Mouse (Mus musculus) cerebellum, adult 11-12 months (tissue): ENCODE results near the gene Rab28.

Source experiments
- DNase-seq: peaks from one replicate; pipeline ENCODE4 v3.0.0; 2022

The Rab28 gene

DNA sequence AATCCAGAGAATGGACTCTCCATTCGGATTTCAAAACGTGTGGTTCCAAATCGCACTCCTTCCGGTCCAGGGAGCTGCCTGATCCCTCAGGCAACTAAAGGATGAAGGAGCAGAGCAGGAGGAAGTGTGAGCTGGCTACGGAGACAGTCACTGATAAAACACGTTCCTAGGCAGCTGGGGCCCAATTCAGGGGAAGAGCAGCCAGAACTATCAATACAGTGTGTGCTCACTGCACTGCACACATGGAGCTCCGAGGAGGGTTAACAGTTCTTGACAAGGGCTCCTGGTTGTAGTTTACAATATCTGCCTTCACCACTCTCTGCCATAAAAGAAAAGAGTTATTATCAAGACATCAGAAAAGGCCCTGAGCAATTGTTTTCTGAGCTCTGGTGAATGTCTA is 82.4 kb downstream of the Rab28 start:
- no peak for DNase-seq

DNA sequence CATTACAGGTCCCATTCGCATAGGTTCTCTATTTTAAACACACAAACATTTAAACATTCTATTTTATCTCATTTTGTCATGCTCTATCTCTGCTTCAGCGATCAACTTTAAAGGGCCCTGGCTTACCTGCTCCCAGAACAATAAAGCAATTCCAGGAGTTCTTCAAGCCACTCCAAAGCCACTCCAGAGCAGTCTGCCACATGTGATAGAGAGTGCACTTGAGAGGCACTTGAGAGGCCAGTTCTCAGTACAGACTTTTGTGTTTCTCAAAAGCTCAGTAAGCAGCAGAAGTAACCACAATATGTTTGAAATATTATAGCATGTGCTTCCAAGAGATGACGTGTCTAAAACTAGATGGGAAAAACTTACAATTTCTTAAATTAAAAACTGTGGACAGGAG is 86.2 kb downstream of the Rab28 start:
- DNase-seq = no peak

DNA sequence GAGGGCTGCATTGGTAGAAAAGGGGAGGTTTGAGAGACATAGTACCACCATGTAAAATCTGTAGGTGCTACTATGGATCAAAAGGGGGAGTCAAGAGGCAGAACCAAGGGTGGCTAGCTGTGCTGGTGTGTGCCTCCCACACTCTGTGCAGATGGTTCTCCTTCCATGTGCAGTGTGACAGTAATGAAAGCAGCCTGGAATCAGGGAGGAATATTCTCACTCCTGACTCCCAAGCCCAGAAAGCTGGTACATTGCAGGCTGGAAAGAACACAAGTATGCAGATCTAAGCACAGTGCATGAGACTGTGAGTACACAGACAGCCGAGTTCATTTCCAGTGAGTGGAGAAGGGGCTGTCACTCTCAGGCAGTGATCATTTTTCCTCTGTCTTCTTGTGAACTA is 89.0 kb downstream of the Rab28 start:
- DNase-seq = no peak

DNA sequence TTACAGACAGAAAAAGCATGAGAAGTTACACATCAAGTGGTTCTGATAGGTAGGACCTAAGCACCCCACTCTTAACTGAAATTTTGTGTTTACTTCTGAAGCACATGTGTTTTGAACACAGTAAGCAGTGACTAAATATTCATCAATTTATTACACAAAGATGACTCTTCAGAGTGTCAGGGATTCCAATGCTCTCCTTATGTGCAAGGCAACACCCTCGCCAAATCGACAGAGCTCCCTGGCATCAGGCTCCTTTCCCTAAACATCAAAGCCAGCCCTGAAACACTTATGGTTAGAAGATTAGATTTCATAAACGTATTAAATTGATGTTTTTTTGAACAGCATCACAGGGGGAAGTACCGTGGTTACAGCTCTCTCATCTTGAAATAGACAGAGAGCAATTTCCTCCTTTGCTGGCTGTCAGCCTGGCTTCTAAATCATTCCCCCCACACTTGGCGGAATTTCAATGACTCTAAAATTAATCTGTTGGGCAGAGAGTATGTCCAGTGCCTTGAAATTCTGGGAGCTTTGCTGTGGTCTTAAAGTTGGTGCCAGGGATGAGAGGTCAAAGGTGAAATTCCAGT is 97.4 kb downstream of the Rab28 start:
- no peak for DNase-seq

DNA sequence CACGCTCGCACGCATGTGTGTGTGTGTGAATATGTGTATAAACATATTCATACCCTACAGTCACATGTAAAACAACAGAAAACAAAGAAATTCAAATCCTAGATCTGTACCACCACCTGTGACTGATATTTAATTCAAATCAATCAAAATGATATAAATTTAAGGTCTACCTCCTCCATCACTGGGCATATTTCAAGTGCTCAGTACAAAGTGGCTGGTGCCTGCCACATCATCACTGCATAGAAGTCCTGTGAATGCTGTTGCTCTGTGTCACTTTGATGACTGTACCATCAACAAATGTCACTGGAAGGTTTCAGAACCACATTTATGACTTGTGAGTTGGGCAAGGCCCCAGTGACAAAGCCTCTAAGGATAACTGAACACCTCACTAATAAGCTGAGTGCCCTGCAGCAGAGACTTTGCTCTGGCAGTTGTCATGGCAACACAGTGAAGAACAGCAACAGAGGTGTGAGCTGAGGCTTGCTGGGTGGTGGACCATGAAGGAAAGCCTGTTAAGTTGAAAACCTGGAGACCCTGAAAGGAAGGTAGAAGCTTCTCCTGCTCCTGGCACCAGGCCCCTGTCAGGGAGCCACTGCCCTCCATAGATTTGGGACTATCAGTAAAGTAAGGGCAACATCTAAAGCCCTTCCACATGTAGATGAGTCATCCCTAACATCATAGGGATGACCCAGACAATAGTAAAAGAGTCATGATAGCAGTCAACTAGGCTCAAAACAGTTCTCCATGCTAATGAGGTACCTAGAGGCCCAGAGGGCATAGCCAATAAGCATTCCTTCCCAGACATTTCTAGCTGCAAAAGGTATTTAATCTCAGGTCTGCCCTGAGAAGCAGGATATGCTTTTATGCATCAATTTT is 111.5 kb downstream of the Rab28 start:
- DNase-seq = no peak

DNA sequence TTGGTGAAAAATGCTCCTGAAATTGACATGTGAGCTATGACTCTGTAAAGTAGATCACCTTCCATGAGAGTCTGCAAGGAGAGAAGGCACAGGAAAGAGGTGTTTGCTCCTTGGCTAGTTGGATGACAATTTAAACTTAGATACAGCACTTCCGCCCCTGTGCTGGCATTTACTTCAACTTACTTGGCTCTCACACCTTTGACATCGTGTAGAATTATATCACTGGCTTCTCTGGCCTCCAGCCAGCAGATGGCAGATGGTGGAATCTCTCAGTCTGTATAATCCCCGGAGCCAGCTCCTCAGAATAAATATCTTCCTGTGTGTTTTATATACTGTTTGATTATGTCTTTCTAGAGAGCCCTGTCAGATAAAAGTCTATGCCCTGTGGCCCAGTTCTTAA is 112.8 kb downstream of the Rab28 start:
- DNase-seq = peak; percentile 42

DNA sequence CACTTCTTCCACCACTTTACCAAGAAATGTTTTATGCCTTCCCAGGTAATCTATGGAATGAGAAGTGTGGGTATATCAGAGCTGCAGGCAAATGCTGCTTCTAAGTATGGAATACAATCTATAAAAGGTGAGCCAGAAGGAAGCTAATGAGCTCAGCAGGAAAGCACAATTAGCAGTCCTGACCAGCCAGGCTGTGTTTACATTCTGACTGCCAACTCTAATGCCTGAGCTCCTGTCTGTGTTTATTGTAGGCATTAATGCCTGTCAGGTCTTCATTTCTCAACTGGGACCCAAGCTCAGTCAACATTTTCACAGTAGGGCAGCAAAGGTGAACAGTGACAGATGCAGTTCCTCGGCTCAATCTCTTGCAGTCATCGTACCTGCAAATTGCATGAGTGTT is 129.9 kb downstream of the Rab28 start:
- no peak for DNase-seq
